Mouse (Mus musculus): Measurements from ENCODE around the gene Hspb8. TPM values are rescaled to one million over a fixed set of nuclear protein-coding genes. Genes with fewer than 3 reads are reported as not detected.

The Hspb8 gene
- total and polyA plus RNA-seq, 3 experiments, result not detected

- Histone ChIP-seq H3K9me3 (replicated peaks; ENCODE audit: low read length) (peaks cover 69% of the 10 kb centered on the region), H3K27me3 (replicated peaks) (no peaks in the 10 kb centered on the region), H3K27ac (ENCODE audit: insufficient read depth, low read depth) (no peak overlapping the region), H3K4me1 (ENCODE audit: control insufficient read depth in 1 of 2, insufficient read depth in 2 of 2) (no peaks in the 10 kb centered on the region), H3K36me3 (replicated peaks in 1 of 2; ENCODE audit: control insufficient read depth in 1 of 2, insufficient read depth in 1 of 2, low read length in 1 of 2) (no peaks in the 10 kb centered on the region), H3K9ac (ENCODE audit: insufficient read depth, low read depth) (no peak overlapping the region), H3K4me2 (ENCODE audit: insufficient read depth, low read depth, poor library complexity, severe bottlenecking) (no peak overlapping the region), H3K79me2 (replicated peaks; ENCODE audit: control insufficient read depth, extremely low read depth, insufficient read depth, poor library complexity, severe bottlenecking) (no peaks in the 10 kb centered on the region), H3K4me3 (replicated peaks in 1 of 3; ENCODE audit: low read depth in 2 of 3, low read length in 2 of 3, poor library complexity in 1 of 3) (no peak overlapping the region)
- no peak for DNase-seq (ENCODE audit: extremely low read depth)
- no peak for TF ChIP-seq JUND (conservative IDR thresholded peaks at IDR 0.05; ENCODE audit: low read depth, low read length)
- dilution Hi-C loops (cut with MboI; ENCODE audit: extremely low pct_ligation_motif_present, extremely low pct_unique_long_range_greater_than_20kb, low sequenced_read_pairs) (no loop called here), in situ Hi-C loops (cut with MboI; ENCODE audit: low pct_ligation_motif_present, low pct_unique_long_range_greater_than_20kb, low sequenced_read_pairs) (no loop called here)
Observed at GRCm38 (mm10) chr5:116360751-116361150, 61.9 kb downstream of the Hspb8 start.

Other genes with a start within 250 kb of the Hspb8 start
- not detected in 2 replicates for gene Ccdc60, start 133.9 kb downstream of the Hspb8 start, total RNA-seq (2012; rRNA removed)
- gene Ccdc60, start 133.9 kb downstream of the Hspb8 start, total RNA-seq (2014; rRNA removed), result not detected in 2 replicates
- gene Ccdc60, start 133.9 kb downstream of the Hspb8 start, polyA plus RNA-seq (2012; ENCODE audit: insufficient read length, low read depth), result not detected in 2 replicates
- gene Srrm4, start 169.0 kb upstream of the Hspb8 start, total RNA-seq (2012; rRNA removed), result not detected in 2 replicates
- gene Srrm4, start 169.0 kb upstream of the Hspb8 start, total RNA-seq (2014; rRNA removed), result not detected in 2 replicates
- gene Srrm4, start 169.0 kb upstream of the Hspb8 start, polyA plus RNA-seq (2012; ENCODE audit: insufficient read length, low read depth), result not detected in 2 replicates